Mouse (Mus musculus) ES-E14 (cell line): ENCODE results near the gene Dlk2. TPM values are rescaled to one million over a fixed set of nuclear protein-coding genes. Genes with fewer than 3 reads are reported as not detected.

Experiments
- DNase-seq: peaks from one replicate; pipeline ENCODE4 v3.0.0-alpha.2; 2013; ENCODE audit warnings: low read depth, low spot score
- H3K27ac ChIP-seq: 2 replicates; pipeline ENCODE4 v1.5.1; 2012; ENCODE audit warnings: low read depth, mild to moderate bottlenecking, low read length, moderate library complexity, mixed read lengths; ENCODE audit not compliant: poor library complexity, insufficient read depth, severe bottlenecking
- H3K36me3 ChIP-seq: 2 replicates; pipeline ENCODE4 v1.6.1; 2012; ENCODE audit warnings: mild to moderate bottlenecking, low read length, moderate library complexity, mixed read lengths; ENCODE audit not compliant: control insufficient read depth, poor library complexity, insufficient read depth, severe bottlenecking
- H3K4me1 ChIP-seq, 2 experiments: fragments of 150-350 bp in 1 of 2; sonication (generic) in 1 of 2; 2 replicates each; pipeline ENCODE4 v1.6.1; 2012; ENCODE audit warnings: low read length in 2 of 2, mild to moderate bottlenecking in 1 of 2, mixed read lengths in 1 of 2; ENCODE audit not compliant: control insufficient read depth in 2 of 2, insufficient read depth in 2 of 2, poor library complexity in 1 of 2
- H3K4me3 ChIP-seq, 2 experiments: fragments of 150-350 bp in 1 of 2; sonication (generic) in 1 of 2; 2 replicates each; pipeline ENCODE4 v1.5.1; 2012; ENCODE audit warnings: low read length in 2 of 2, low read depth in 1 of 2, mild to moderate bottlenecking in 1 of 2, mixed read lengths in 1 of 2; ENCODE audit not compliant: insufficient read depth in 1 of 2, poor library complexity in 1 of 2, severe bottlenecking in 1 of 2
- H3K9ac ChIP-seq: 2 replicates; pipeline ENCODE4 v1.6.1; 2012; ENCODE audit warnings: low read depth, mild to moderate bottlenecking, low read length, mixed read lengths; ENCODE audit not compliant: poor library complexity, insufficient read depth, severe bottlenecking
- H3K9me3 ChIP-seq: fragments of 150-350 bp; sonication (generic); 2 replicates; pipeline ENCODE4 v1.6.1; 2012; ENCODE audit warnings: low read depth, mild to moderate bottlenecking, low read length; ENCODE audit not compliant: control insufficient read depth, insufficient read depth
- CHD2 ChIP-seq: IDR thresholded peaks from 2 replicates; pipeline ENCODE4 v1.6.1; 2014; ENCODE audit warnings: mild to moderate bottlenecking, low read depth, low read length, inconsistent platforms
- HCFC1 ChIP-seq: IDR thresholded peaks from 2 replicates; pipeline ENCODE4 v1.6.1; 2012; ENCODE audit warnings: low read length, inconsistent platforms, borderline replicate concordance; ENCODE audit not compliant: insufficient read depth
- MAFK ChIP-seq: IDR thresholded peaks from 2 replicates; pipeline ENCODE4 v1.6.1; 2014; ENCODE audit warnings: mild to moderate bottlenecking, low read depth, low read length, inconsistent platforms; ENCODE audit not compliant: insufficient read depth
- ZC3H11A ChIP-seq: IDR thresholded peaks from 2 replicates; pipeline ENCODE4 v1.6.1; 2012; ENCODE audit warnings: low read depth, mild to moderate bottlenecking, inconsistent platforms, low read length, borderline replicate concordance
- ZNF384 ChIP-seq: IDR thresholded peaks from 2 replicates; pipeline ENCODE4 v1.6.1; 2012; ENCODE audit warnings: low read depth, low read length, inconsistent platforms
- in situ Hi-C, 2 experiments: fragments of 600-800 bp; cut with MboI; formaldehyde crosslinking; loops; one replicate each; pipeline ENCODE4 v1.15.1; 2025; ENCODE audit warnings: low sequenced_read_pairs in 2 of 2, inconsistent platforms in 1 of 2; ENCODE audit not compliant: unreplicated experiment in 2 of 2
- total RNA-seq: library from RNA; depleted of rRNA; stranded (reverse); fragments of 300-350 nt; gene quantifications from 2 replicates; pipeline ENCODE4 v1.2.3, GENCODE M21; 2012

The Dlk2 gene
- total RNA-seq, 1 experiment: 1.4 TPM

- DNase-seq: no peak
- in situ Hi-C loops: no loop called here
- Histone ChIP-seq H3K4me1 (0 out of 4 replicates have a peak, but pooled peaks cover 0 to 2% of the 10 kb centered on the region in 2 experiments), H3K36me3 (peaks cover 8% of the 10 kb centered on the region; the same call in 1 of the 2 replicates), H3K9ac (no peak overlapping the region), H3K9me3 (no peaks in the 10 kb centered on the region), H3K27ac (no peak overlapping the region), H3K4me3 (no peak overlapping the region)
- no peak for TF ChIP-seq MAFK
- TF ChIP-seq CHD2: no peak
- no peak for TF ChIP-seq ZC3H11A
- TF ChIP-seq ZNF384: no peak
- no peak for TF ChIP-seq HCFC1
These were observed 18.6 kb downstream of the Dlk2 start for GRCm38 (mm10) chr17:46315813-46316212.

- no peak for DNase-seq
- TF ChIP-seq MAFK (no peak), ZC3H11A (no peak), HCFC1 (no peak), ZNF384 (no peak), CHD2 (no peak)
- no peak overlapping the region for H3K4me3 ChIP-seq
- no peaks in the 10 kb centered on the region for H3K9me3 ChIP-seq
- peaks cover 10% of the 10 kb centered on the region; the same call in 1 of the 2 replicates for H3K36me3 ChIP-seq
- no peak overlapping the region for H3K27ac ChIP-seq
- 0 out of 4 replicates have a peak, but pooled peaks cover 0 to 2% of the 10 kb centered on the region in 2 experiments for H3K4me1 ChIP-seq
- no peak overlapping the region for H3K9ac ChIP-seq
- in situ Hi-C loops: no loop called here
These were observed 23.3 kb downstream of the Dlk2 start for GRCm38 (mm10) chr17:46320492-46320891.

GRCm38 (mm10) chr17:46322046-46322823, 25.0 kb downstream of the Dlk2 start:
- H3K27ac ChIP-seq: no peak overlapping the region
- TF ChIP-seq HCFC1 (no peak), CHD2 (no peak), ZNF384 (no peak), MAFK (no peak)
- no peak overlapping the region for H3K4me3 ChIP-seq
- H3K9me3 ChIP-seq: no peaks in the 10 kb centered on the region
- H3K4me1 ChIP-seq: 0 out of 4 replicates have a peak, but pooled peaks cover 0 to 2% of the 10 kb centered on the region in 2 experiments
- in situ Hi-C loops: no loop called here
- peaks cover 10% of the 10 kb centered on the region; the same call in 1 of the 2 replicates for H3K36me3 ChIP-seq
- DNase-seq: no peak
- H3K9ac ChIP-seq: no peak overlapping the region

- DNase-seq: no peak
- Histone ChIP-seq H3K9me3 (no peaks in the 10 kb centered on the region), H3K27ac (0 out of 2 replicates have a peak overlapping the region, but pooled peaks have one; percentile 2), H3K36me3 (peaks cover 10% of the 10 kb centered on the region; the same call in 1 of the 2 replicates), H3K4me1 (peaks cover 0 to 2% of the 10 kb centered on the region in 2 experiments; a peak in 1 of 4 replicates), H3K9ac (peak overlapping the region; percentile 85), H3K4me3 (peak overlapping the region; percentile 81)
- in situ Hi-C loops: no loop called here
- TF ChIP-seq ZNF384 (peak; percentile 66; the same call in 1 of the 2 replicates), MAFK (no peak), ZC3H11A (no peak)
These were observed 30.2 kb downstream of the Dlk2 start for GRCm38 (mm10) chr17:46327413-46327905.
